Mouse (Mus musculus) megakaryocyte, adult 5-6 weeks (primary cell): ENCODE data around the gene Dmap1. TPM values are rescaled to one million over a fixed set of nuclear protein-coding genes. Genes with fewer than 3 reads are reported as not detected.

ENCODE experiments used
- ATAC-seq: 2 replicates; pipeline ENCODE4 v1.8.0; 2016; ENCODE audit warnings: mild to moderate bottlenecking, inconsistent platforms; ENCODE audit not compliant: poor library complexity, severe bottlenecking
- total RNA-seq, 2 experiments: library from RNA; stranded (forward) in 1 of 2; stranded (reverse) in 1 of 2; fragments of 153-499, 151-499 nt in 1 of 2; fragments of 221-1000, 200-1000 nt in 1 of 2; gene quantifications; 2 replicates each; pipeline versions ENCODE4 v1.2.3 to v1.2.4; 2015 to 2017

Gene Dmap1
- total RNA-seq, 2 experiments from 2014 or later, result 9.6 to 18.1 TPM

- ATAC-seq, result no peak
Observed at GRCm38 (mm10) chr4:117657646-117658045, 24.4 kb downstream of the Dmap1 start.

DNA sequence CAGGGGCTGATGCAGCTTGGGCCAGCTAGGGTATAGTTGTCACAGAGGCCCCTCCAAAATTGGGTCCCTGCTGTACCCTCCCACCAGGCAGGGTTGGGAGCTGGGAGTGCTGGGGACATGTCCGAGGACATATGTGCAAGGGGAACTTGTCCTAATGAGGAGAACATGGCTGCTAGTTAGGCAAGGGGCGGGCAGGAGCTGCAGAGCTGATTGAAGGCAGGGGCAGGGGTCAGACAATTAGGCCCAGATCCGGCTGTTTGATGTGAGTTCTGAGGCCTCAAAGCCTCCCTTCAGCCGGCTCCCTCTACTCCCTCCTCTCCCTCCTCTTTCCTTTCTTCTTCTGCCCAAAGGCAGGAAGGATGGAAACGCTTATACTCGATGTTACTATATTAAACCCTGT, 25.1 kb downstream of the Dmap1 start:
- no peak for ATAC-seq

- no peak for ATAC-seq
Observed at GRCm38 (mm10) chr4:117655500-117655863, 26.6 kb downstream of the Dmap1 start.

DNA sequence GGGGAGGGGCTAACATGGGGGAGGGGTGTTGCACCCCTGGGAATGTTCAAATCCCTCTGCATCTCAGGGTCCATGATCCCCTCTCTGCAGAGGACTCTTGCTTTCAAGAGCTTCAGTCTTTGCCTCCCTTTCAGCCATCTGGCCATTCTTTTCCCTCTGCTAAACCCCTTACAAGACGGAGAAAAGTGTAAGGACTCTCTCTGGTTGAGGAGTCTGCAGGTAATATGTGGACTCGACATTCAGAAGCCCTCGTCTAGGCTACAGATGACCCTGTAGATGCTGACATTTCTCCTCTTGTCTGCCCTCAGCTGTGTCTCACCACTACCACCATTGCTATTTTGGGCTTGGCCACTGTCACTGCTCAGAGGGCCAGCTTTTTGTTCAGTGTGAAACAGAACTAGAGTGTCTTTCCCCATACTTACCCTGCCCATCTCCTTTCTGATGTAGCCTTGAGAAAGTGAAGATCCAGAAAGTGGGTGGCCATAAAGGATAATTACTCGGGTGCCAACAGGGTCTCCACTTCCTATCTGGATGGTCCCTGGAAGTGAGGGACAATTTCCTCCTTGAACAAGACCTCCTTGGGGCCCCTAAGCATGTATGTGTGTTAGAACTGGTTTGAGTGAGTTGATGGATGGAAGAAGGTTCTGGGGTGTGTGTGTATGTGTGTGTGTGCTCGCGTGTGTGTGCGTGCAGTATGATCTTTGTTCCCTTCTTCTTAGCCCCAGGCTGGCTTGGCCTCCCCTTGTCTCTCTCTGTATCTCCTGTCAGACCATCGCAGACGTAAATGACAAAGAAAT, 27.2 kb downstream of the Dmap1 start:
- no peak for ATAC-seq

- no peak for ATAC-seq
Observed at GRCm38 (mm10) chr4:117654016-117654702, 27.9 kb downstream of the Dmap1 start.

DNA sequence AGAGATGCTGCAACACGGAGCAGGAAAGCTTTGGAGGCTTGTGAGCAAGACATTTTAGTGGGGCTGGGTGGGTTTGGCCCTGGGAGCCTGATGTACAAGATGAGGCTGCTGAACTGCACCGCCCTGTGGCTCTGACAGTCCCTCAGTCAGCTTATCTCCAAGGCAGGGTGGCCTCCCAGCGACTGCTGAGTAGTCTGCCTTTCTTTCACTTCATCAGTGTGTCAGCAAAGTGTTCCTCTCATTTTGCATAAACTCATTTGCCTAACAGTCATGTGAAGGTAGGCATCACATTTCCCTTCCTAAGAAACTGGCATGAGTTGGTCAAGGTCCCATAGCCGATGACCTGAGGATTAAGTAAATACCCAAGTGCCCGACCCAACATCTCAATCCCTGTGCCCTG, 29.3 kb downstream of the Dmap1 start:
- no peak for ATAC-seq

DNA sequence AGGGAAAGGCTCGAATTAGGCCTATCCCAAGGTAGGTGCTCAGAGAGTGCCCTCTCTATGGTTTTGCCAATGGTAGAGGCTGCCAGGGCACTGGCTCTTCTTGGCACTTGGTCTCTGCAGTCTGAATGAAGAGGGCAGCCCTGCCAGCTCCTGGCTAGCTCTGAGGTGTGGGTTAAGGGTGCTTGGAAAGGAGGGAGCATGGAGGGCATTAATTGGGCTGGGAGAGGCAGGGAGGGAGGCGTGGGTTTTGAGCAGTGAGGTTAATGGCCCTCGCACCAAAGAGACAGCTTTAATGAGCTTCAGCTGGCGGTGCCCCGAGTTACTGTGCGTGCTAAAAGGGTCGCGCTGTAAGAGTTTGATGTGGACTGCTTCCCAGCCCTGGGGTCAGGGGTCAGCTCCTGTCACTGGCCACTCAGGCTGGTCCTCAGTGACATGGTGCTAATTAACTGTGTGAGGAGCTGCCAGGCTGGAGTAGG, 30.4 kb downstream of the Dmap1 start:
- no peak for ATAC-seq

GRCm38 (mm10) chr4:117646926-117647755, 34.9 kb downstream of the Dmap1 start:
- no peak for ATAC-seq

DNA sequence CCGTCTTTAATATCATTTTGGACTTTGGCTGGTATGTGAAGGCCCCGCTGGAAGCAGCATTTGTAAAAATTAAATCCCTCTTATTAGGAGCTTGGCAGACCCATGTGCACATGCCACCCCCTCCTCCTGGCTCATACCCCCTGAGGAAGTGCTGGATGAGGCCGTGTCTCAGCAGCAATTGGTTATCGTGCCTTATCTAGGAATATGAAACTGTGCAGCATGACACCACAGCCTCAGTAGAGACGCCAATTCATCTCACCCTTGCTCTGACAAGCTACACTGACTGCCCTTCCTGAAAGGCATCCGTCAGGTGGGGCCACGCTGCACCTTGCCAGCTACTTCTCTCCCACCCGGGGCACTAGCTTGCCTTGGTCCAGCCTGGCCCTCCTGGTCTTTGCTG, 35.6 kb downstream of the Dmap1 start:
- ATAC-seq, result no peak

- no peak for ATAC-seq
Observed at GRCm38 (mm10) chr4:117645859-117646258, 36.2 kb downstream of the Dmap1 start.

- ATAC-seq, result no peak
Observed at GRCm38 (mm10) chr4:117645031-117645435, 37.0 kb downstream of the Dmap1 start.

- no peak for ATAC-seq
Observed at GRCm38 (mm10) chr4:117641804-117642203, 40.3 kb downstream of the Dmap1 start.

DNA sequence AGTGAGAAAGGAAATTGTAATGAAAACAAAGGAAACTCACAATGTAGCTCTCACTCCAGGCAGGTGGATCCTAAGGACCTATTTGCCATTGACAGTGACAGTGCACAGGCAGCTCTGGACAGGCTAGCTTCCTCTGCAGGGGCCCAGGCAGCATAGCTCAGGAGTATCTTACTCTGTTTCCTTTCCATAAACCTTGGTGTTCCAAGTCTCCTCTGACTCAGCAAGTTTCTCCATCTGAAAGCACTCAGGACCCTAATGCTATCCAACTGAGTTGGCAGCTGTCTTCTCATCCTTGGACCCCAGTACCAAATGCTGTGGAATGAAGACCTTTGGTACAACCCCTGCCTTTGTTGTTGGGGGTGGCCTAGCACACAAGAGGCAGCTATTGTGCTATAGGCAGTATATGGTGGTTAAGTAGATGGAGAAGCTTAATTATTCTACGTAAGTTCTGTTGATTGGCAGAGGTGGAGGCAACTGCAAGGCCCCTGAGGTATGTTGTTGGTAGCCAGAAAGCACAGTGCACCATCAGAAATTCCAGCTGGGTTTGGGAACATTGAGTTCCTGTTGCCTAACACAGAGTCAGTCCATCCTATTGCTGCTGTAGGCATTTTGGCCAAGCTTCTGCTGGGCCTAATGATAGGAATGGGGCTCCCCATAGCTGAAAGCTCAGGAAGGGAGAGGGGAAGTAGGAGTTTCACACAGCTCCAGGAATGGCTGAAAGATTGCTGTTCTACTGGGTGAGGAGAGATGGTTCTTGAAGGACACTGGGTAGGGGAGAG, 41.0 kb downstream of the Dmap1 start:
- no peak for ATAC-seq

DNA sequence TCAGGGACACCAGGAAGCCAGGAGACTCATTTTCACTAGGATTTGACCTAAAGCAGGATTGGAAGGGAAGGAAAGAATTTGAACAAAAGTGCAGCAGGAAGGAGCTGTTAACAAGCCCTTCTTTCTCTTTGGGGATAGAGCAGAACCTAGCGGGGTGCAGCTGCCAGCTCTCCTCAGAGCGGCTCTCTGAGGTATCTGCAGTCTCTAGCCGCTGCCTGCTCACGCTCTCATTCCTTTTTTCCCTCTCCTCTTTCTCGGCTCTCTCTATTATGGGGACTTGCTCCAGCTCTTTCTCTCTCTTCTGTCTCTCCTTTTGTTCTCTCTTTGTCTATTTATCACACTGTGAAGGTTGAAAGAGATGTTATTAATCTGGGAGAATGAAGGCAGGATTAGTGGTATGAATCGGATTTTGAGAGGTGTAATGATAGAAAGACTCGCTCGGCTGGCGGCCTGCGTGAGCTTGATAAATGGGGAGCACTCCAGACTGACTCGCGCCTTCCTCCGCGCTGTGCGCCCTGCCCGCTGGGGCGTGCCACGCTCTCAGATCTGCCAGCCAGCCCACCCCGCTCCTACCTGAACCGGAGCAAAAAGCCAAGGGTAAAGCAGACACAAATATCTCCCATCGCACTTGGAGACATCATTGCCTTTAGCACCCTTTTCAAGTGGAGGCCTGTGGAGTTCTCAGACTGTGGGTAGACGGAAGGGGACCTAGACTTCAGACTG, 45.0 kb downstream of the Dmap1 start:
- ATAC-seq, result no peak

- ATAC-seq, result no peak
Observed at GRCm38 (mm10) chr4:117636152-117636551, 45.9 kb downstream of the Dmap1 start.

DNA sequence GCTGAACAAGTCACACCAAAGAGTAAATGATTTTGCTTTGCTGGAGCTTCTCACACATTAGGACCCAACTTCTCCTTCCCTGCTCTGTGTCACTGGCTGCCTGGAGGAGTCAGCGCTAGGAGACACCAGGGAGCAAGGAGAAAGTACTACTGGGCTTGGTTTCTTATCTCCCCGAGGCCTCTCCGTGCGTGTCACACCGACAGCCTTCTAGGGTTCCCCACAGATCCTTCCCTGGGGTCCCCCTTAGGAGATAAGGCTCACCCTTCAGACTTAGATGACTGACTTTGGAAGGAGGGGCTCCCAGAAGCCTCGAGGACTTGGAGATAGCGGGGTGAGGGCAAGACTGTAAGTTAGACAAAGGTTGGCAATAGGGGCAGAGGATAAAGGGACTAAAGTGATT, 47.4 kb downstream of the Dmap1 start:
- ATAC-seq, result no peak

GRCm38 (mm10) chr4:117633527-117633926, 48.5 kb downstream of the Dmap1 start:
- ATAC-seq, result no peak

GRCm38 (mm10) chr4:117630053-117630670, 51.9 kb downstream of the Dmap1 start:
- ATAC-seq, result no peak

GRCm38 (mm10) chr4:117628464-117628863, 53.6 kb downstream of the Dmap1 start:
- ATAC-seq, result no peak
